Mouse (Mus musculus): ENCODE measurements around the gene Tmem217.
"Not testable (repeated sequence)": the region's sequence is repeated elsewhere in the genome, so short reads cannot be mapped to it uniquely, and the experiment has no call there.

The Tmem217 gene

GRCm38 (mm10) chr17:29549543-29550428 lies 2.4 kb downstream of the Tmem217 start, which contains the start of the genes Gm17657 and Tbc1d22b:
TSS of gene Gm17657 (minus strand) at chr17:29549638.
TSS of gene Tbc1d22b (plus strand) at chr17:29549785.
- peak; percentile 95 to 96 for DNase-seq (ENCODE audit: low spot score in 2 of 2)

- no peak for DNase-seq (ENCODE audit: low spot score in 2 of 2)
These were observed 3.2 kb downstream of the Tmem217 start for GRCm38 (mm10) chr17:29548994-29549393.

- DNase-seq (ENCODE audit: low spot score in 2 of 2), result no peak
These were observed 3.7 kb downstream of the Tmem217 start for GRCm38 (mm10) chr17:29548494-29548893.

DNA sequence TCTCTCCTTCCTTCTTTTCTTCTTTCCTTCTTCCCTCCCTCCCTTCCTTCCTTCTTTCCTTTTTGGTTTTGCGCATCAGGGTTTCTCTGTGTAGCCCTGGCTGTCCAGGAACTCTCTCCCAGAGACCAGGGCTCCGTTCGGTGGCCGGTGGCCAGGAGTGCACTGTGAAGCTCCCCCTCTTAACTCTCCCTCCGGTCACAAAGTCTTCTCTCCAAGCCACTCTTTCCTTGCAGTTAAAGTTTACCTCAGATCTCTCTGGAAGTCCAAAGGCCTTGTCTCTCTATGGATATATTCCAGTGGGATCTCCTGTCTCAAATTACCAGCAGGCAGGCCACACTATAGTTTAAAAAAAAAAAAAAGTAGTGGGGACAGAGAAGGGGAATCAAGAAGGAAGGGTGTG lies 6.9 kb downstream of the Tmem217 start:
- no peak for DNase-seq (ENCODE audit: low spot score in 2 of 2)

DNA sequence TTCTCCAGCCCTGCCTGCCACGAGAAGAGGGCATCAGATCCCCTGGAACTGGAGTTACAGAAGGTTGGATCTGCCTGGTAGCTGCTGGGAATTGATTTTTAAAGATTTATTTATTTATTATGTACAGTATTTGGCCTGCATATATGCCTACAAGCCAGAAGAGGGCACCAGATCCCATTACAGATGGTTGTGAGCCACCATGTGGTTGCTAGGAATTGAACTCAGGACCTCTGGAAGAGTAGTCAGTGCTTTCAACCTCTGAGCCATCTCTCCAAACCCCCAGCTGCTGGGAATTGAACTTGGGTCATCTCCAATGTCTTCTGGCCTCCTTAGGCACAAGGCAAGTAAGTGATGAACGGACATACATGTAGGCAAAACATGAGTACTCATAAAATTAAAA lies 8.1 kb downstream of the Tmem217 start:
- no peak for DNase-seq (ENCODE audit: low spot score in 2 of 2)

GRCm38 (mm10) chr17:29542831-29543690 lies 9.1 kb downstream of the Tmem217 start:
- no peak for DNase-seq (ENCODE audit: low spot score in 2 of 2)

- peak; percentile 9 to 17 for DNase-seq (ENCODE audit: low spot score in 2 of 2)
These were observed 10.8 kb downstream of the Tmem217 start for GRCm38 (mm10) chr17:29541419-29541818.

GRCm38 (mm10) chr17:29540426-29540825 lies 11.8 kb downstream of the Tmem217 start:
- DNase-seq (ENCODE audit: low spot score in 2 of 2), result no peak

GRCm38 (mm10) chr17:29533866-29534265 lies 18.3 kb downstream of the Tmem217 start:
- no peak for DNase-seq (ENCODE audit: low spot score in 2 of 2)

- DNase-seq (ENCODE audit: low spot score in 2 of 2), result peak; percentile 56 to 60
These were observed 20.3 kb downstream of the Tmem217 start for GRCm38 (mm10) chr17:29531757-29532384.

- DNase-seq (ENCODE audit: low spot score in 2 of 2), result no peak
These were observed 20.9 kb downstream of the Tmem217 start for GRCm38 (mm10) chr17:29531278-29531677.

- DNase-seq (ENCODE audit: low spot score in 2 of 2), result no peak
These were observed 21.7 kb downstream of the Tmem217 start for GRCm38 (mm10) chr17:29530508-29530907.

- no peak for DNase-seq (ENCODE audit: low spot score in 2 of 2)
These were observed 23.5 kb downstream of the Tmem217 start for GRCm38 (mm10) chr17:29528568-29529187.

- DNase-seq (ENCODE audit: low spot score in 2 of 2), result no peak
These were observed 26.6 kb downstream of the Tmem217 start for GRCm38 (mm10) chr17:29525613-29526012.

- DNase-seq (ENCODE audit: low spot score in 2 of 2), result no peak
These were observed 32.5 kb downstream of the Tmem217 start for GRCm38 (mm10) chr17:29519731-29520130.

DNA sequence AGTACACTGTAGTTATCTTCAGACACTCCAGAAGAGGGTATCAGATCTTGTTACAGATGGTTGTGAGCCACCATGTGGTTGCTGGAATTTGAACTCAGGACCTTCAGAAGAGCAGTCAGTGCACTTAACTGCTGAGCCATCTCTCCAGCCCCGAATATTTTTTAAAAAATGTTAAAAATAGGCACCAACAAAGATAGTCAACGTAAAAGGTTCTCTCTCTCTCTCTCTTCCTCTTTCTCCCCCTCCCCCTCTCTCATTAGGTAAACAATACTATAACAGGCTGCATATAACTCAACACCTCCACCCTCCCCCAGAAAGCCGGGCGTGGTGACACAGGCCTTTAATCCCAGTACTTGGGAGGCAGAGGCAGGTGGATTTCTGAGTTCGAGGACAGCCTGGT lies 33.5 kb downstream of the Tmem217 start:
- not testable (repeated sequence) for DNase-seq (ENCODE audit: low spot score in 2 of 2)

GRCm38 (mm10) chr17:29514435-29514834 lies 37.8 kb downstream of the Tmem217 start:
- DNase-seq (ENCODE audit: low spot score in 2 of 2), result peak; percentile 62 to 74

DNA sequence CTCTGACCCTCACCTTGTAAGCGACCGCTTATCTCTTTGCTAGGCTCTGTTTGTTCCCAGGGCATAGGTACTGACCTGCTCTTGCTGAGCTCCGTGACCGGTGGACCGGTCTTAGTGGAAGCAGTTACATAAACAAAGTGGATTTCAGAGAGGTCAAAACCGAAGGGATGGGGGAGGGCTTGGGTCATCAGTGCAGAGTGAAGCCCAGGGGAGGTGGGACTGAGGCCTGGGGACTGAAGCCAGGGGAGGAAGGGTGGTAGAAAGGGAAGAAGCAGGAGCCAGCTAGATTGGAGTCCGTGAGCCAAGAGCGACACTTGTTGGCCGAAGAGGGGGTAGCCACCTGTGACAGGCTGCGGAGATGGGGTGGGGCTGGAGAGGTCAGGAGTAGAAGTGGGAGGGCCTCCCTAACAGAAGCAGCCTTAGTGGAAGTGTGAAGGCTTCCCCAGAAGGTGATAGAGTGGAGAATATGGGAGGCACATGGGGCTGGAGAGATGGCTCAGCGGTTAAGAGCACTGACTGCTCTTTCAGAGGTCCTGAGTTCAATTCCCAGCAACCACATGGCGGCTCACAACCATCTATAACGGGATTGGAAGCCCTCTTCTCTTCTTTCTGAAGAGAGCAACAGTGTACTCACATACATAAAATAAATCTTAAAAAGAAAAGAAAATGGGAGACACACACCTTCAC lies 39.0 kb downstream of the Tmem217 start:
- DNase-seq (ENCODE audit: low spot score in 2 of 2), result peak; percentile 77

- DNase-seq (ENCODE audit: low spot score in 2 of 2), result no peak
These were observed 41.5 kb downstream of the Tmem217 start for GRCm38 (mm10) chr17:29510691-29511090.

- no peak for DNase-seq (ENCODE audit: low spot score in 2 of 2)
These were observed 43.1 kb downstream of the Tmem217 start for GRCm38 (mm10) chr17:29508927-29509608.
